Mouse (Mus musculus) thymus, adult 2 months (tissue): ENCODE data around the gene Rbm38.

Source experiments
- CTCF ChIP-seq: fragments of 200-500 bp; IDR thresholded peaks from 2 replicates; pipeline ENCODE4 v1.5.1; 2012; ENCODE audit warnings: mild to moderate bottlenecking, control low read depth, low read length, moderate library complexity, borderline replicate concordance; ENCODE audit not compliant: control insufficient read depth, poor library complexity, insufficient read depth; ENCODE audit errors: extremely low read depth
- POLR2A ChIP-seq: fragments of 200-500 bp; IDR thresholded peaks from 2 replicates; pipeline ENCODE4 v1.6.1; 2012; ENCODE audit warnings: mild to moderate bottlenecking, low read length, control low read depth, moderate library complexity; ENCODE audit not compliant: control insufficient read depth, poor library complexity, insufficient read depth; ENCODE audit errors: extremely low read depth

DNA sequence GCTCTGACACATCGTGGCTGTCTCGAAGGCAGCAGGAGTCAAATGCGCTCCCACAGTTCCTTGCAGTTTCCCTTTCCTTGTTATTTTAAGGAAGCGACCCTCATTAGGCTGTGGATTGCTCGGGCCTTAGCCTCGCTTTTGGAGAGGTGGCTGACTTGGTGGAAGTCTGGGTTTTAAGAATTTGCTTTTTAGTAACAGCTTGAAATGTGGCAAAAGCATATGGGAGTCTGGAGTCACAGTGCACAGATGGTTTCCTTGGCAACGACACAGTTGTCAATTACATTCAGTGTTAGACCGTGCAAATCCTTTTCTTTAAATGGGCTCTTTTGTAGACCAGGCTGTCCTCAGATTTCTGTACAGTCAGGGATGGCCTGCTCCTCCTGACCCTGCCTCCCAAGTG is 19.4 kb upstream of the Rbm38 start:
- TF ChIP-seq POLR2A = no peak
- no peak for TF ChIP-seq CTCF
